Mouse (Mus musculus): Measurements from ENCODE around the gene Bhlhe23. TPM values are rescaled to one million over a fixed set of nuclear protein-coding genes. Genes with fewer than 3 reads are reported as not detected.

The Bhlhe23 gene
- polyA plus RNA-seq, 1 experiment from 2014 or later = 10.8 TPM

DNA sequence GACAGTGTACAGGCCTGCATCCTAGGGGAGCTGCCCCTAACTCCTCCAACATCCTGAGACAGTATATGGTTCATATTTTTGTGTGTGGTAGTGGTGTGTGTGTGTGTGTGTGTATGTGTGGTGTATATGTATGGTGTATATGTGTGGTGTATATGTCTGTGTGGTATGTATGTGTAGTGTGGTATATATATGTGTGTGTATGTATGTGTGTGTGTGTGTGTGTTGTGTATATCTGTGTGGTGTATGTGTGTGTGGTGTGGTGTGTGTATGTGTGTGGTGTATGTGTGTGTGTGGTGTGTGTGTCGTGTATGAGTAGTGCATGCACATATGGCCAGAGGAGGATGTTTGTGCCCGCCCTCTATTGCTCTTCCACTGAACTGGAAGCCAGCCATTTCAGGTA lies 17.7 kb upstream of the Bhlhe23 start:
- Histone ChIP-seq H3K27ac (replicated peaks) (no peak overlapping the region), H3K4me1 (peaks cover 24% of the 10 kb centered on the region), H3K9me3 (replicated peaks) (no peaks in the 10 kb centered on the region), H3K4me3 (no peak overlapping the region), H3K27me3 (ENCODE audit: low read depth, poor library complexity, severe bottlenecking) (peaks cover 17% of the 10 kb centered on the region), H3K36me3 (no peaks in the 10 kb centered on the region)
- WGBS = 87% methylated on average over 2 of the region's 2 CpGs
- no peak for DNase-seq (ENCODE audit: low spot score)

DNA sequence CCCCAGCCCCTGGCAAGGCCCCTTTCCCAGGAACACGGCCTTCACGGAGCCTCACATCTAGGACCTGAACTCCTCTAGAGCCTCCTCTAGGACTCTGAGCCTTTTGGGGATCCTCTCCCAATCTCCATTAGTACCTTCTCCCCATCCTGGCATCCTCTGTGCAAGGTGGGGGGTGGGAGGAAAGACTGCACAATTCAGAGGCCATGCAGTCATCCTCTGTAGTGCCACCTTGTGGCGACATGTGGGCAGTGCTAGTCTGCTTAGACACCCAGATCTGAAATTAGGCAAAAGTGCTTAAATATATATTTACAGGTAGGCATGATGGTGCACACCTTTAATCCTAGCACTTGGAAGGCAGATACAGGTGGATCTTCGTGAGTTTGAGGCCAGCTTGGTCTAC lies 15.0 kb upstream of the Bhlhe23 start:
- peaks cover 42% of the 10 kb centered on the region for H3K4me1 ChIP-seq
- whole genome bisulfite sequencing = 46% methylated on average over 4 of the region's 4 CpGs
- DNase-seq (ENCODE audit: low spot score) = peak; percentile 53

DNA sequence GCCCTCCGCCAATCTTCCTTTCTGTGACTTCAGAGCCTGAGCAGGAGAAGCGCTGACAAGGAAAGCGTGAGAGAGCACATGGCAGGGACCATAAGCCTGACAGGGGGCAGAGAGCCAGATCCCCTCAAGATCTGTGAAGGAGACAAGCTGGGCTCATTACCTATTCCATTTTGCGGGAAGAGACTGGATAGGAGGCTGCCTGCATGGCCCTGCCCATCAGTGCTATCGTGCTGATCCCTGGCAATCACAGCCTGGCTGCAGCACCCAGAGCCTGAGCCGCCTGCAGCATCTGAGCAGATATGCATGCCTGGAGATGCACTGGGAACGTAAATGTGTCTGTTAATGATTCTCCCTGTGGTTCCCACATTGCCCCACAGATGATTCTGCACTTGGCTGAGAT lies 12.1 kb upstream of the Bhlhe23 start:
- no peak overlapping the region for H3K4me3 ChIP-seq
- H3K27ac ChIP-seq (replicated peaks) = 0 out of 2 replicates have a peak overlapping the region, but pooled peaks have one; percentile 6
- WGBS = 31% methylated on average over 6 of the region's 7 CpGs
- no peaks in the 10 kb centered on the region for H3K9me3 ChIP-seq (replicated peaks)
- DNase-seq (ENCODE audit: low spot score) = no peak
- peaks cover 35% of the 10 kb centered on the region for H3K27me3 ChIP-seq (ENCODE audit: low read depth, poor library complexity, severe bottlenecking)
- H3K4me1 ChIP-seq = peaks cover 25% of the 10 kb centered on the region
- no peaks in the 10 kb centered on the region for H3K36me3 ChIP-seq

More for the DNA sequence above, 15.0 kb upstream of the Bhlhe23 start:
- Histone ChIP-seq H3K36me3 (no peaks in the 10 kb centered on the region), H3K27ac (replicated peaks) (no peak overlapping the region), H3K9me3 (replicated peaks) (no peaks in the 10 kb centered on the region), H3K27me3 (ENCODE audit: low read depth, poor library complexity, severe bottlenecking) (peaks cover 35% of the 10 kb centered on the region), H3K4me3 (no peak overlapping the region)

DNA sequence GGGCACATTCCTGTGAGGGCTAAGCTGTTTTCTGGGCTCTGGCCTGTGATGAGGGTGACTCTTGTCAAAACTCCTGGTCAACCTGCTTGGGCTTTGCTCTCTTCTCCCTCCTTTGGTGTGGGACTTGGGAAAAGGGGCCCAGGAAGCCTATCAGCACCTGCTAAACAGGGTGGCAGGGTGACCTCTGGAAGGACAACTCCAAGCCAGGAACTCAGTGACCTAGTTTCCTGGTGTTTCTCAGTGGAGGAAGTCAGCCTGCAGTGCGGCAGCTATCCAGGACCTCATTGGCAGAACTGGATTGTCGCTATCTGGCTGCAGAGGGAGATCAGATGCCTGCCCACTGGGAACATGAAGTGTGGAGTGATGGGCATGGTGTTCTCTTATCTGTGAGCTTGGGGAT lies 11.7 kb upstream of the Bhlhe23 start:
- H3K9me3 ChIP-seq (replicated peaks) = no peaks in the 10 kb centered on the region
- peaks cover 23% of the 10 kb centered on the region for H3K4me1 ChIP-seq
- H3K27ac ChIP-seq (replicated peaks) = peak overlapping the region; percentile 6; the same call in 1 of the 2 replicates
- 54% methylated on average over 2 of the region's 2 CpGs for WGBS
- H3K36me3 ChIP-seq = no peaks in the 10 kb centered on the region
- no peak for DNase-seq (ENCODE audit: low spot score)
- no peak overlapping the region for H3K4me3 ChIP-seq
- peaks cover 35% of the 10 kb centered on the region for H3K27me3 ChIP-seq (ENCODE audit: low read depth, poor library complexity, severe bottlenecking)

DNA sequence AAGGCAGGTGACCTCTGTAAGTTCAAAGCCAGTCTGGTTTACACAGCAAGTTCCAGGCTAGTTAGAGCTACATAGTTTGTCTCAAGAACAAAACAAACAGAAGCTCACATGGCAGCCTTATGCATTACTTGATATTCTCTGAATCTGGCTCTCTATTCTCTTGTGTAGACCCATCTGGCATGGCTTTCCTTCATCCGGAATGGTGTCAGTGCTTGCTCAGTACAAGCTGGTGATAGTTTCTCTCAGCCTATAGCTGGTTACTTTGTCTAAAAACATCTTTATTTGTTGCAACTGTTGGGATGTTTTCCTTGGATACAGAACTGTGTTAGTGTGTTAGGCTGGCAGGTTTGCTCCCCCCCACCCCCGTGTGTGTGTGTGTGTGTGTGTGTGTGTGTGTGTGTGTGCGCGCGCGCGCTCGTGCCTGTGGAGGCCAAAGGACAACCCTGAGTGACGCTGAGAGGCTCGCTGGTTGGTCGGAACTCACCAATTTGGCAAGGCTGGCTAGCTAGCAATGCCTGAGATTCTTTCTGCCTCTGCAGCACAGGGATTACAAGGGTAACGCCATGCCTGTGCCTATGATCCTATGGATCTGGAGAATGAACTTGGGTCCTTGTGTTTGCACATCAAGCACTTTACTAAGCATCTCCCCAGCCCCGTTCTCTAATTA lies 11.0 kb upstream of the Bhlhe23 start:
- no peak for DNase-seq (ENCODE audit: low spot score)
- 78% methylated on average over 13 of the region's 13 CpGs for WGBS

DNA sequence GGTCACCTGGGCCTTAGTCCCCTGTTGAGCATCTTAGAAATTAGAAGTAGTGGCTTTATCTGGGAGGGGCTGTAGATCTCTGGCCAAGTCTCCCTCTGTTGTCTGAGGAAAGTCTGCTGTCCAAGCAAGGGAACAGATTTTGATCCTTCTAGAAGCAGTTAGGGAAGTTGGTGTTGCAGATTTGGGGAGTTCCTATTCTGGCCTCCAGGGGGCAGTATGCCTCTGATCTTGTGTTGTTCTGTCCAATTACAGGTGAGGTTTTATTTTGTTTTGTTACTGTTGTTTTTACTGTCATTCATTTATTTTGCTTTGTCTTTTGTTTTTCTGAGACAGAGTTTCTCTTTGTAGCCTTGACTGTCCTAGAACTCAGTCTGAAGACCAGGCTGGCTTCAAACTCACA lies 10.0 kb upstream of the Bhlhe23 start:
- peaks cover 23% of the 10 kb centered on the region for H3K4me1 ChIP-seq
- no peak overlapping the region for H3K27ac ChIP-seq (replicated peaks)
- H3K27me3 ChIP-seq (ENCODE audit: low read depth, poor library complexity, severe bottlenecking) = peaks cover 36% of the 10 kb centered on the region
- no peaks in the 10 kb centered on the region for H3K36me3 ChIP-seq
- 0 out of 2 replicates have a peak, but pooled peaks cover 3% of the 10 kb centered on the region for H3K9me3 ChIP-seq (replicated peaks)
- peak; percentile 38 for DNase-seq (ENCODE audit: low spot score)
- no peak overlapping the region for H3K4me3 ChIP-seq

More for the DNA sequence above, 11.0 kb upstream of the Bhlhe23 start:
- no peaks in the 10 kb centered on the region for H3K36me3 ChIP-seq
- no peak overlapping the region for H3K27ac ChIP-seq (replicated peaks)
- 0 out of 2 replicates have a peak, but pooled peaks cover 3% of the 10 kb centered on the region for H3K9me3 ChIP-seq (replicated peaks)
- peaks cover 23% of the 10 kb centered on the region for H3K4me1 ChIP-seq
- H3K4me3 ChIP-seq = no peak overlapping the region
- H3K27me3 ChIP-seq (ENCODE audit: low read depth, poor library complexity, severe bottlenecking) = peaks cover 35% of the 10 kb centered on the region

DNA sequence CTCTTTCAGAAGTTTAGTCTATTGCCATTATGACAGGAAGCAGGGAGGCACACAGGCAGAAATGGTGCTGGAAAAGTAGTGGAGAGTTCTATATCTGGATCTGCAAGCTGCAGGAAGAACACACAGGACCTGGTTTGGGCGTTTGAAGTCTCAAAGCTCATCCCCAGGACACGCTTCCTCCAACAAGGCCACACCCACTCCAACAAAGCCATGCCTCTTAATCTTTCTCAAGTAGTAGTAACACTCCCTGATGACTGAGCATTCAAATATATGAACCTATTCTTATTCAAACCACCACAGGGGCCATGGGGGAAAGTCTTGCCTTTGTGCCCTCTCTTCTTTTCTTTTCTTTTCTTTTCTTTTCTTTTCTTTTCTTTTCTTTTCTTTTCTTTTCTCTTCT lies 3.6 kb upstream of the Bhlhe23 start:
- no peak for DNase-seq (ENCODE audit: low spot score)
- H3K36me3 ChIP-seq = no peaks in the 10 kb centered on the region
- H3K27me3 ChIP-seq (ENCODE audit: low read depth, poor library complexity, severe bottlenecking) = peaks cover 63% of the 10 kb centered on the region
- no peak overlapping the region for H3K4me3 ChIP-seq
- no peak overlapping the region for H3K27ac ChIP-seq (replicated peaks)
- WGBS = 6% methylated on average over 2 of the region's 2 CpGs
- H3K9me3 ChIP-seq (replicated peaks) = 0 out of 2 replicates have a peak, but pooled peaks cover 3% of the 10 kb centered on the region
- H3K4me1 ChIP-seq = peaks cover 15% of the 10 kb centered on the region

DNA sequence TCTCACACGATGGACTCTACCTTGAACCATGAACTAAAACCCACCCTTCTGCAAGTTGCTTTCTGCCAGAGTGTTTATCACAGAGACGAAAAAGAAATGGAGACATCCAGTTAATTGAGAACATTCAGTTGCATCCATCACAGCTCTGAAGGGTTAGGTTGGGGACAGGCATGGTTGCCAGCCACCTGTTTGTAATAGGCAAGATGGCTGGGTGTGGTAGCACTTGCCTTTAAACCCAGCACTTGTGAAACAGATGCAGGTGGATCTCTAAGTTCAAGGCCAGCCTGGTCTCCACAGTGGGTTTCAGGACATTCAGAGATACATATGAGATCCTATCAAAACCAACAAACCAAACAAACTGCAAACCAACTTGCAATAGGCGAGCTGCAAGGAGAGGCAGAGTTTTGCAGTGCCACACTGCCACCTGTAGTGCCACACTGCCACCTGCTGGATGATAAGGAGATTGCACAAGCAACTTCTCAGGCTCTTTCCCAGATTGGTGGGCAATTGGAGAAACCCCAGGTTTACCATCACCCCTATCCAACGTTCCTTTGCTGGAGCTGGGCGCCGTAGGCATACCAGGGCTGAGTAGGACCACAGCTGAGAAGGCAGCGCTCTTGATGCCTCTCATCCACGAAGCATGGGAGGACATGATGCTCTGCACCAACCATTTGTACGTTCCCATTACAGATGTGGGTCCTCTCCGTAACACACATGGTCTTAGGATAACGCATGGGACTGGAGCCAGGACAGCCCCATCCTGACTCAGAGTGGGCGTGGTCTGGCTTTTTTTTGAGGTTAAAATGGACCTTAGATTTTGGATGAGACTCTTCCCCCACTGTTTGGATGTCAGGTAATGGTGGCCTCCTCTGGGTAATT lies 2.8 kb upstream of the Bhlhe23 start:
- 23% methylated on average over 12 of the region's 12 CpGs for WGBS

DNA sequence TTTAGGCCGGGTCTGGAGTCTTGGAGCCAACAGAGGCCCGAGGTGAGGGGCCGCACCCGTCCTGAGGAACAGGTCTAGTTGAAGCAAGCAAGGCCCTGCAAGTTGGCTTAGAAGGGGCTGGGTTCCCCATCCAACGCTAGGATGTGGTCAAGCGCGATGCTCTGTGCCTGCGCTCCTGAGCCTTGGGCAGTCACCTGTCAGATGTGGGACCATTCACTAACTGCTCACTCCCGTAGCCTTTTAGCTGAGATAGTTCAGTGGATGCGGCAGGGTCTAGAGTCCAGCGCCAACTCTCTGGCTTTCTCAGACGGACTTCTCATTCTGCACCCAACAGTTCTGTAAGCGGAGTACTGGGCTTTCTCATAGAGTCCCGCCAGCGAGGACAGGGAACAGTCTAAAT lies 1.1 kb downstream of the Bhlhe23 start:
- DNase-seq (ENCODE audit: low spot score) = no peak
- Histone ChIP-seq H3K4me1 (peaks cover 15% of the 10 kb centered on the region), H3K27ac (replicated peaks) (no peak overlapping the region), H3K9me3 (replicated peaks) (no peaks in the 10 kb centered on the region), H3K36me3 (no peaks in the 10 kb centered on the region), H3K4me3 (peak overlapping the region; percentile 47), H3K27me3 (ENCODE audit: low read depth, poor library complexity, severe bottlenecking) (peaks cover 94% of the 10 kb centered on the region)
- WGBS = 4% methylated on average over 15 of the region's 15 CpGs

More for the DNA sequence above, 2.8 kb upstream of the Bhlhe23 start:
- no peak overlapping the region for H3K27ac ChIP-seq (replicated peaks)
- peak; percentile 63 for DNase-seq (ENCODE audit: low spot score)
- H3K4me1 ChIP-seq = peaks cover 15% of the 10 kb centered on the region
- H3K36me3 ChIP-seq = no peaks in the 10 kb centered on the region
- peaks cover 72% of the 10 kb centered on the region for H3K27me3 ChIP-seq (ENCODE audit: low read depth, poor library complexity, severe bottlenecking)
- no peak overlapping the region for H3K4me3 ChIP-seq
- 0 out of 2 replicates have a peak, but pooled peaks cover 3% of the 10 kb centered on the region for H3K9me3 ChIP-seq (replicated peaks)

DNA sequence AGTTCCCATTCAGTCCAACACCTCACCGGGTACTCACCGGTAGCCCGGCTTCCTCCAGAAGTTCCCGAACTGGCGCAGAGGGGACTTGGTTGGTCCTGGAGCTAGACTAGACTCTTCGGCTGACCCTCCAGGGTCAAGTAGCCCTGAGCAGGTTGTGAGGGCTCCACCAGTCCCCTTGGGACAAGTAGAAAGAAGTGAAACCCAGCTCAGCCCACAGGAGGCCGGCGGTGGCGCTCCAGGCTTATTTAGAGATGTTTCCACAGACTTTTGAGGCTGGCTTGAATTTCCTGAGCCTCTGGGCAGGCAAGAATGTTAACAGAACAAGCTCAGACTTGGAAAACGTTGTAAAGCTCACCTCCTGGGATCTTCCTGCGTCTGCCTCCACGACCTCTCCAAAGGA lies 1.5 kb downstream of the Bhlhe23 start:
- Histone ChIP-seq H3K4me3 (peak overlapping the region; percentile 47), H3K9me3 (replicated peaks) (no peaks in the 10 kb centered on the region), H3K27ac (replicated peaks) (no peak overlapping the region; the same call in 1 of the 2 replicates), H3K4me1 (peaks cover 15% of the 10 kb centered on the region), H3K27me3 (ENCODE audit: low read depth, poor library complexity, severe bottlenecking) (peaks cover 96% of the 10 kb centered on the region), H3K36me3 (no peaks in the 10 kb centered on the region)
- WGBS = 4% methylated on average over 12 of the region's 12 CpGs
- peak; percentile 29 for DNase-seq (ENCODE audit: low spot score)

DNA sequence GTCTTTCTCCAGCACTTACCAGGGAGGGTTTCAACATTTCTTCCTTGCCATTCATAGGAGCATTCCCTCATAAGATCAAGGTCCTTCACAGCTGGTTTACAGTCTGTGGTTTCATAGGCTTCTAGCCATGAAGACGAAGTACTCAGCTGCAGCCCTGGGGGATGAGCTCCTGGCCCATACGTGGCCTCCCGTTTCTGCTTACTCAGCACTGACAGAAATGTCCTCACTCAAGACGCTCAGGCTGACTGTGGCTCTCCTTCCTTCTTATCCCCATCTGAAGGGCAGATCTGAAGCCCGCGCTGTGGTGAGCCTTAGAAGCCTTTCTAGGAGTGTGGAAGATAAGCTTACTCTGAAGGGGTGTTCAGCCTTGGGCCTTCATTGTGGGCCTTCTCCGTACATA lies 11.0 kb downstream of the Bhlhe23 start:
- DNase-seq (ENCODE audit: low spot score) = no peak
- Histone ChIP-seq H3K27me3 (ENCODE audit: low read depth, poor library complexity, severe bottlenecking) (peaks cover 9% of the 10 kb centered on the region; the same call in 1 of the 2 replicates), H3K27ac (replicated peaks) (no peak overlapping the region), H3K36me3 (no peaks in the 10 kb centered on the region), H3K4me3 (no peak overlapping the region), H3K4me1 (0 out of 2 replicates have a peak, but pooled peaks cover 9% of the 10 kb centered on the region), H3K9me3 (replicated peaks) (no peaks in the 10 kb centered on the region)
- 81% methylated on average over 7 of the region's 7 CpGs for WGBS

DNA sequence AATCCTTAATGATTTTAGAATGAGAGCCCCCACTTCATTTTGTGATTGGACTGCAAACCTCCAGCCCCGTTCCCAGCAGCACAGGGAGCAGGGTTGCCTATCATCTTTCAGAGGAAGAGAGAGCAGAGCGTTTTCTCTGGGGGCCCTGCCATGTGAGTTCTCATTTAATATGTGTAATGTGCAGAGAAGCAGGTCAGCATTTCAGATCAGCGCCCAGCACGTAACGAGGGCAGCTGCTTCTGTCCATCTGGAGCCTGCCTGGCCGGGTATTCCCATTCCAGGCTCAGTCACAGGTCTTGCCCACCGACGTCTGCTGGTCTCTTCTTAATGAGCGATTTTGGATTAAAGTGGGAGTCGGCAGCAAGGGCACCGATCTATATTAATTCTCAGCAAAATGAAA lies 11.7 kb downstream of the Bhlhe23 start:
- no peaks in the 10 kb centered on the region for H3K9me3 ChIP-seq (replicated peaks)
- no peak overlapping the region; the same call in 1 of the 2 replicates for H3K27ac ChIP-seq (replicated peaks)
- 83% methylated on average over 11 of the region's 11 CpGs for WGBS
- 0 out of 2 replicates have a peak, but pooled peaks cover 2% of the 10 kb centered on the region for H3K27me3 ChIP-seq (ENCODE audit: low read depth, poor library complexity, severe bottlenecking)
- H3K4me1 ChIP-seq = 0 out of 2 replicates have a peak, but pooled peaks cover 9% of the 10 kb centered on the region
- no peak for DNase-seq (ENCODE audit: low spot score)
- no peaks in the 10 kb centered on the region for H3K36me3 ChIP-seq
- no peak overlapping the region for H3K4me3 ChIP-seq

Measured in midbrain, embryonic 10.5 days (tissue).